Mouse (Mus musculus) ovary, postnatal 14 days (tissue): ENCODE measurements around the gene Ldb3.

ENCODE experiments used
- DNase-seq: peaks from one replicate; pipeline ENCODE4 v3.0.0; 2022; ENCODE audit warnings: low spot score

Ldb3 gene

DNA sequence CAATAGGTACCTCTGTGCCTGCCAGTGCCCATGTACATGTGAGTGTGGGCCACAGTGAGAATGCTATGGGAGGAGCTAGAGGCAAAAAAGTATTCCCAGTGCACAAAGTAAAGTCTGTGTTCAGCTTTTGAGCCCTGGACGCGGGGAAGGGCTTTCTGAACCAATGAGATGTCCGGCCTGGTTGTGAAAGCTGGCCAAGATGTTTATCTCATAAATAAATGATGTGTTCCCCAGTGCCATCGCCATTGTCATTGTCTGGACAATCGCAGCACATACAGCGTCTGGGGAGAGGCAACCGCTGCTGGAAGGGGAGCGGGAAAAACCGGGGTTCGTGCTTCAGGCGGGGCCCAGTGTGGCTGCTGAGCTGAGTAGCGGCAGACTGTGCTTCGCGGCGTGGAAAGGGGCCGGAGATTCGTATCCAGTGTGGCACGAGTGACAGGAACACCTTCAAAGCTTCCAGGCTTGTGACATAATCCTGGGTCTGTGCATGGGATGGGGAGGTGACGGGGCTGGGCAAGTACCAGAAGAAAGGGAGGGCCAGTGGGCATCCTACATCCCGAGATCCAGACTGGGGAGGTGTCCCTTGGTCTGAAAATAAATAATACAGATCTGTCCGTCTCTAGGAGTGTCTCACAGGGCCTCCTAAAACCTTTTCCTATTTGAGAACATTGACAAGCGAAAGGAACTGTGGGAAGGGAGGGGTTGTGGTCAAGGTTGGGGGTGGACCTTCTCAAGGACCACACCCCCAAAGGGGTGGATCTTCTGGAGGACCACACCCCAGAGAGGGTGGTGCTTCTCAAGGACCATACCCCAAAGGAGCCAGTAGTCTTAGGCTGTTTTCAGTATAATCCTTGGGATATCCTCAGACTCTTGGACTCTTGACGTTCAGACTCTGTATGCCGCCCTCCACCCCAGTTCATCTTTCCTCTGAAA lies 2.5 kb upstream of the Ldb3 start:
- DNase-seq = no peak

DNA sequence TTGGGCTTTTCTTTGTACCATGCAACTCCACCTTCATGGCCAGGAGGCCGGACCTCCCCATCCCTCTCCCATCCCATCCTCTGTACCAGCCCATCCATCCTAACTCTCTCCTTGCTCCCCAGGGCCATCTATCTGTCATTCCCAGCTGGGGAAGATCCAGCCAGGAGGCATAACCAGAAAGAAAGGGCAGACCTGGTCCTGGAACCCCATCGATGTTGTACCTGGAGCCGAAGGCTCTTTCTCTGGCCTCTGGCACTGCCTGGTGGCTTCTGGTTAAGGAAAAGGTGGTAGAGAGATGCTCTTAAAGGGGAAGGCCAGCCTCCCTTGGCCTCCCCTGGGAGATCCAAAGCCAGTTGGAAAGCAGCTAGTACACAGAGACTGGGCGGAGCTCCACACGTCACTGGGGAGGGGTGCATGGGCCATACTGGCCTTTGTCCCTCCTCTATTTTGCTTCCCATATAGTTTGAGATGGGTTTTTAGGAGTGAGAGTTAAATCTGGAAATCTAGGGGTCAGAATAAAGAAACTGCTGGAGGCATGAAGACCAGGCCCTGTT lies 1.6 kb upstream of the Ldb3 start:
- no peak for DNase-seq

DNA sequence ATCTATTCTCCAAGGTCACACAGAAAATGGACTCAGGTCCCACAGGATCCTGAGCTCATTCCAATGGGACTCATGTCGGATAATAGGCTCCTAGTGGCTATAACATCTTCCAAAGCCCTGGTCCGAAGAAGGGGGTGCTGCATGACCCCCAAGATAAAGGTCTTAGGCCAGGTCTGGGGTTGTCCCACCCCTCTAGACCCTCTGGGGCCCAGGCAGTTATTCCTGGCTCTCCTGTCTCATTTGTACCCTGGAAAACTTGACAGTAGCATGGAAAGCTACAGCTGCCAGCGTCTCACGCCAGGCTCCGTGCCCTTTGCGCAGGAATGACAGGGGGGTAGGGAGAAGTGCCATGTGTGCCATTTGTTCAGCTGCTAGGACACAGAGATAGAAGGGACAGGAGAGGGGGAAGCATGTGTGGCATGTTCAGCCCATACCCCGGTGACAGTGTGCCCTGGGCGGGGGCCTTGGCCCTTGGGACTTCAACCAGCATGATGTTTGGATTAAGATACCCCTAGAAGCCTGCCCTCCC lies 767 bp upstream of the Ldb3 start:
- no peak for DNase-seq

DNA sequence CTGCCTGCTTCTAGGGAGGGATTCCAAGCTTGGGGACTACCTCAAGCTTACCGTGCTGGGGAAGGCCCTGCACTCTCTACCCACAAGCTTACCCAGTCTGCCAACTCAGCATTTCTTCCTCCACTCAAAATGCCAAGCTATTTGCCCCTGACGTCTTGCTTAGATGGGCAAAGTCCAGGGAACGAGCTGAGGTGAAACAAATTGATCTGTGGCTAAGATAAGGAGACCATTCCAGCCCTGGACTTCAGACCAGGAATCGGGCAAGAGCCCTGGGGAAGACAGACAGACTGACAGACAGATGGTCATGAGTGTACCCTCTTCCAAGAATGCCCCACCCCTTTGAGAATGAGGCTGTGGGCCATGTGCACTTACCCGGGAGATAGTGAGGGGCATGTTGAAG lies 477 bp downstream of the Ldb3 start:
- DNase-seq = no peak

DNA sequence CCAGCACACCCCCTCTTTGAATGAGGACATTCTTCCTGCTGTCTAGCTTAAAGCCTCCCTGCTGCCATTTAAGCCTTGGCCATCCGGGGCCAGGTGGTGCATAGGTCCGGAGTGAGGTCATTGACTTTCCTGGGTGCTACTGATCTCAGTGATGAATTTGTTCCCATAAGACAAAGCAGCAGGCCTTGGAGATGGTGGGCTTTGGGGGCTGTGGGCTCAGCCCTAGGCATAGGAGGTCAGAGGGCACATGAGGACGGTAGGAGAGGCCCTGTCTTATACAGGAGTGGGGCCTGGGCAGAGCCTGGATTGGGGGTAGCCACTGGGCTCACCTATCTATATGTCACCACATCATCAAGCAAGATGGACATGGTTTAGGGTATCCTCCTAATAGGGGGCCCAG lies 1.6 kb downstream of the Ldb3 start:
- DNase-seq = no peak

DNA sequence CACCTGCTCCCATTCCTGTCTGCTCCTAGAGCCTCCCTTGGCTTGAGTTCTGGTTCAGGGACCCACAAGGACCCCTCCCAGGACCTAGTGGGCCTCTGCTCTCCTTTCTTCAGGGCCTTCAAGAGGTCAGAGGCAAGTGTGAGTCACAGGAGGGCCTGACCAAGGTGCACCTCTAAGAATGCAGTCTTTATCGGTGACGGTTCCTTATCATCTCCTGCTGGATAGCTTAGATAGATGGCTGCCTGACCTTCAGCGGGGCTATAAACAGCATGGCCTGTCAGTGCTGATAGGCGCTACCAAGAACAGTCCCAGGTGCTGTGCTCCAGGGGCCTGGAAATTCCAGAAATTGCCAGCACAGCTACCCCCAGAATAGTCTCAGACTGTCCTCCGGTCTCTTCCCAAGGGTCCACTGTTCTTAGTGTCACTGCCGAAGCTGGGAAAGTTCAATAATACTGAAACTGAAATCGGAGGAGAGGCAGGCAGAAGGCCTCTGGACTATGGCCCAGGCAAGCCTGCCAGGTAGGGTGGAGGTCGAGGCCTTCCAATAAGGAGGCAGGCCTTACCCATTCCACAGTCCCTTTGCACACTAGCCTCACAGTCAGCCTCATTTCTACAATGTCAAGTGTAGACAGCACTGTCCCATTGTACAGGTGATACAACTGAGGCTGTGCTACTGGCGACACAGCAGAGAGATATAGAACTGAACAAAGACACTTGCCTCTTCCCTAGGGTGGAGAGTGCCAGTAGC lies 3.0 kb downstream of the Ldb3 start:
- DNase-seq = no peak

DNA sequence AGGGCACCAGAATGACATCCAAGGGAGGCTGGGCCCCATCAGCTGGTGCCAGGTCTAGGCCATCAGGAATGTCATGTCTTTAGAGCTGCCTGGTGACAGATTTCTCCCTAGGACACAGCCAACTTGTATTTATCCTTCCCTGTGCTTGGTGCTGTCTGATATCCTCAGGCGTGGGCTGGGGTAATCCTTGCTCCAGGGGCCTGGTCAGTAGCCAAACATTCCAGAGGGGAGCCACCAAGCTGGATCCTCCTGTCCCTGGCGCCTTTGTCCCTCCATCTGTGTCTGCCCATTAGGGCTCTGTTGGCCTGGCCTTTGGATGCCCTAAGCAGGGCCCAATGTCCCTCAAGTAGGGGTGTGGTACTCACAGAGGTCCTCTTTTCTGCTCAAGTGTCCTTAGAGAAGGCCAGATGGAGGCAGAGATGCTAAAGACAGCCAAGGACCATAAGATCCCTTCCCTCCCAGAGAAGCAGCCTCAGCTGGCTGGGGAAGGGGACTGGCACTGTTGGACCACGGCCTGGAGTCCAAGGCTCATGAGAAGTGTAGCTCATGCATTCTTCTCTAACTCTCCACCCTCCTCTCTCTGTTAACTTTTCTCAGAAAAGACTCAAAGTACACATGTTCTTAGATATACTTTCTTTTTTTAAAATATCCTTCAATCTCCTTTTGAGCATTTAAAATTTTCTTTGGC lies 5.6 kb downstream of the Ldb3 start:
- no peak for DNase-seq

DNA sequence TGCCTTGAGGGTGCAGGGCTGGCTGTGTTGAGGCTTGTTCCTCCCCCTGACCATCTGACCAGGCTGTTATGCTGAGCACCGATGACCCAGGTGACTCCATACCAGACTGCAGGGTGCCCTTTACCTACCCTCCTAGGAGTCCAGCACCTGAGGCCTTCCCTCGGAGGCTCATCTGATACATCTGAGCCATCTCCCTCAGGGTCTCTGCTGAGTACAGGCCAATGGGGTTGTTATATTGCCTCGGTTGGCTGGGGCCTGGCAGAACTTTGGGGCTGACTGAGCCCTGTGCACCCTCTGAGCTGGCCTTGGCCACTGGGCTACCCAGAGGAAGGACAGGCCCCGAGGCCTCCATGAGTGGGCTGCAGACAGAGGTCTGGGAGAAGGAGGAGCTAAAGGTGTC lies 11.6 kb downstream of the Ldb3 start:
- DNase-seq = no peak

DNA sequence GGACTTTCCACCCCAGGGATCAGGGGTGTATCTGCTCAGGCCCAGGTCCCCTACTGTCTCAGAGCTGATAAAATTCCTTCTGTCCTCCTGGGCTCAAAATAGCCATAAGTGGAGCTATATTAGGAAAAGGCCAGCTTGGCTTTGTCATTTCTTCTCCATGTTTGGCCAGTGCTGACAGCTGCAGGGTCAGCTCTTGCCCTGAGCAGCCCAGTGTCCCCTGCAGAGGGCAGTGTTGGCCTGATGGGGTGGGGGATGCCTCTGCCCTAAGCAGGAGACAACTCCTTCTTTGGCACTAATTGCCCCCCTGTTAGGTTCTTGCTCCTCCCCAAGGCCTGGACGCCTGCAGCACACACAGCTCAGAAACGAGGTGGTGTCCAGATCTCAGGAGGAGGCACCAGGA lies 14.4 kb downstream of the Ldb3 start:
- no peak for DNase-seq

DNA sequence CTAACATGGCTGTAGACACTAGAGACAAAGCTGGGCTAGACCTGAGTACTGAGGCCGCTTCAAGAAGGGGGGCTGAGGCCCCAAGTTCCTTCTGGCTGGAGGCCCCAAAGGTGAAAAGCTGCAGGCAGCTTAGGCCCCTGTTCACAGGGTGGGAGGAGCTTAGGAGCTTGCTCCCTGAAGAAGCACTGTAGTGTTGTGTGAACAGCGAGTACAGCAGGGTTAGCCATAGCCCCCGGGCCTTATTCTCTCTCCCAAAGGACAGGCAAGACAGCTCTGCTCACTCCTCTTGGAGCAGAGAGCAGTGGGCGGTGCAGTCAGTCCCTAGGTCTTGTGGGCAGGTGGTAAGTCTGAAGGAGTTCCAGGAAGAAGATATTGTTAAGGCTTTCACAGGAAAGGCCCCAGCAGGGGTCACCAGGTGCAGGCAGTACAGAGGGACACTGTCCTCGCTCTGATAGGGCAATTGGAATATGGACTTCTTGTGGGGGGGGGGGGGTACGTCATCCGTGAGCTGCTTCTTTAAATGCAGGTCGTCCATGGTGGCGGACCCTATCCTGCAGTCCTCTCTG lies 15.1 kb downstream of the Ldb3 start:
- DNase-seq = no peak

DNA sequence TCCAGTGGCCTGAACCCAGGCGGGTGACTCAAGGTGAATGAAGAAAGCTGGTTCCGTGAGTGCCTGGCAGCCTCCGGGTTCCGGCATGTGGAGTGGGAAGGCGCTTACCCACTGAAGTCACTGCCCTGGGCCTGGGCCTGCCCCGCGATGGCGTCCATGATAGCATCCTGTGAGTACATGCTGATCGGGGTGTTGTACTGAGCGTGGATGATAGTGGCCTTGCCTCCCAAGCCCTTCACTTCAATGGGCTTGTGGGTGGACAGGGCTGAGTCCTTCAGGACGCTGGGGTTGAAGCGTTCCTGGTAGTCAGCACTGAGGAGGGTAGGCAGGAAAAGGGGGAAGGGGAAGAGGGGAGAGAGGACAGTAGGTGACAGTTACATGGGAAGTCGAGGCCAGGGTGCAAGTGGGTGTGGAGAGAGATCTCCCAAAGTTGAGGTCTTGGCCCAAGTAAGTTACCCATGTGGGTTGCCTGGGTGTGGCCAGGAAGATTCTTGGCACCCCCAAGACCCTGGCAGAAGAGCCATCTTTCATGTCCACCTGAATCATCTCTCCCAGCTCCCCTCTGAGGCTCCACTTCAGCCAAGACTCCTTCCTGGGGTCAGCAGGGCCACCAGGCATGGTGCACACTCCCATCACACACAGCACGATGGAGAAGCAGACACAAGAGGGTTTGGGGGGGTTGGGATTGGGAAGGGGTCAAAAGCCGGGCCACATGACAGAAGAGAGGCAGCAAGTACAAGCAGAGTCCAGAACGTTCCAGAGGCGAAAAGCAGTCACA lies 16.7 kb downstream of the Ldb3 start:
- DNase-seq = no peak

DNA sequence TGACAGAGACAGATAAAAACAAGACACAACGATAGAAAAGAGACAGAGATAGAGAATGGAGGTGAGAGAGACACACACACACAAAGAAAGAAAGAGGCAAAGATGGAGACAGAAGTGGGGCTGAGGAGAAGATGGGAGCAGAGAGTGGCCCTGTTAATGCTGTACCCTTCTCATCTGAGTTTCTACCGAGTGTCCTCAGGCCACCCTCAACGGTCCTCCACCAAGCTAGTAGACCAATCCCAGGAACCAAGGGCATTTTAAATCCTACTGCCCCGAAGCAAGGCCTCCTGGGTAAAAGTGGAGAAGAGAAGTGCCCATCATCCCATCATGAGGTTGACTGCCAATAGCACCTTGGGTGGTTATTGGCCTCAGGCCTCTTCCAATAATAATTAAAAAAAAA lies 17.6 kb downstream of the Ldb3 start:
- DNase-seq = no peak

DNA sequence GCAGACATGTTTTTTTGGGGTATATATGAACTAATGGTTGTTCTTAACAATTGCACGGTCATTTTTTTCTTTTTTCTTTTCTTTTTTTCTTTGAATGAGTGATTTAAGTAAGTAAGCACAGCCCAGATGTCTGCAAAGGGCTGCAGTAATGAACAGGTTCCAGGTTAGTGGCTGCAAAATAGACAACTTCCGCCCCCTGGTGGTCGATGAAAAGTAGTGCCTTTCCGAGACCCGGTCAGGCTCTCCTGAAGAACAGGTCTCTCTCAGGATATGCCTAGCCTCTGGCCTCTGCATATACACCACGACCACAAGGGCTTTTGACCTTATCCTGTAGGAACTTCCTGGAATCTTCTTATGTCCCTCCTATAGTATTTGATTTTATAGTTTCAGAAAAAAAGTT lies 18.2 kb downstream of the Ldb3 start:
- peak; percentile 74 for DNase-seq

DNA sequence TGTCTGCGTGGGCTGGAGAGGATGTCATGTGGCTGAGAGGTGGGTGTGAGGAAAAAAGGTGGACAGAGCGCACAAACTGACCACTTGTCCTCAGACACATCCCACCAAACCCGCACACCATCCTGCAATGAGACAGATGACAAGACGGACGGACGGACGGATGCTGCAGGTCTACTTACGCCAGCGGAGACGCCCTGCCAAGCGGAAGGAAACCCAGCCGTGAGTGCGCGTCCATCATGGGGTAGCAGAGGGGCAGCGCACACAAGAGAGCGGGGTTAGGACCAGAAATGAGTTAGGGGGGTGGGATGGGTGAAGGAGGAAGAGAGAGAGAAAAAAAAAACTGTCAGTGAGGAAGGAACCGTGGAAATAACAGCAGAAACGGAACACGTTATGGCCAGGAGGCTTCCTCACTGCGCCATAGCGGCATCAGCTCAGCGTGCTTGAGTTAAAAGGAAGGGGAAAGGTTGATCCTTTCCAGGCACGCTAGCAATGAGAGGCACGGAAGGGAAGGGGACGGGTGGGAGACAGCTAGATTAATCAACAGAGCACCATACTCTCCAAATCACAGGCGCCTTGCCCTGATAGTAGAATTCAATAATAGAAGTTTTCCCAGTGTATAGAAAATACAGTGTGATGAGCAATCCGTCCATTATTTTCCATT lies 18.8 kb downstream of the Ldb3 start:
- no peak for DNase-seq

DNA sequence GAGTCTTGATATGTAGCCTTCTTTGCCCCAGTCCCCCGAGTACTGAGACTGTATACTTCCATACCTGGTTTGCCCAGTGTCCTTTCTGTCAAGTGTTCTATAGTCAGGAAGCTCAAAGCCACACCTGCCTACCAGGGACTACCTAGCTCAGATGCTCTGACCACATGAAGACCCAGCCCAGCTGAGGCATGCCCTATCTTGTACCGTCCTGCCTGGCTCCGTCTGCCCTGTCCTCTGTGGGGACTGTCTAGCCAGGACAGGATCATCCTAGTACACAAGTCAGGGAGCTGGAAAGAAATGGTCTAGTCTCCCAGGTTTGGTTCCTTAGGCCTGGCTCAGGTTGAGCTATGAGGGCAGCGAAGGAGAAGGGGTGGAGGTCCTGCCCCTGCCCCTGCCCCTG lies 19.9 kb downstream of the Ldb3 start:
- DNase-seq = no peak

DNA sequence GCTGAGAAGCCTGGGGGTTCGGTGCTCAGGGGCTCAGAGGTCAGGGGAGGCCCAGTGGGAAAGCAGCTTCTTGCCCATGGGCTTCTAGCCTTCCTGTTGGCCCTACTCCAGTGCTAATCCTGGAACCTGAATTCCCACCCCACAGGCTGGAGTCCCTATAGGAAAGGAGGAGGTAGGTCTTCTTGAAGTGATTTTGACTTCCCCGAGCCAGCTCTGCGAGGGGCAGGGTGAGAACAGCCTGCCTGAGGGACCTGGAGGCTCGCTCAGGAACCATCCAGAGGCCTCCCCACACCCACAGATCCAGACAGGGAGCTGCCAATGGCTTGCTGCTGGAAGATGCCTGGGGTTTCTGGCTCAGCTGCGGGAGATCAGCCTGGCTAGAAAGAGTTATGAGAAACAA lies 20.8 kb downstream of the Ldb3 start:
- DNase-seq = no peak

DNA sequence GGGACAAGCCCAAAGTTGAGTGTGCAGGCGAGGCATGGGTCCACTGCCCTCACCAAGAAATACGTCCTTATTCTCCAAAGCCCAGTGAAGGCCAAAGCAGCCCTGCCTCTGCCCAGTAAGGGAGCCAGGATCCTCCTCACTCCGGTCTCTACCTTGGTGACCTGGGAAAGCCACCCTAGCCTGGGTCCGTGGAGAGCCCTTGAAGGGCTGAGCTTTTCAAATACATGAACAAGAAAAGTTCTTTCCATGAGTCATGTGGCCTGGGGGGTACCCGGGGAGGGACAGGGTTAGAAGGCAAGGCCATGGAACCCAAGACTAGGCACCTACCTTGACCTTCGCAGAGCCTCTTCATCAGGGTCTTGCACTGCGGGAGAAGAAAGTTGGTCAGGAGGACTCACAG lies 22.0 kb downstream of the Ldb3 start:
- no peak for DNase-seq

DNA sequence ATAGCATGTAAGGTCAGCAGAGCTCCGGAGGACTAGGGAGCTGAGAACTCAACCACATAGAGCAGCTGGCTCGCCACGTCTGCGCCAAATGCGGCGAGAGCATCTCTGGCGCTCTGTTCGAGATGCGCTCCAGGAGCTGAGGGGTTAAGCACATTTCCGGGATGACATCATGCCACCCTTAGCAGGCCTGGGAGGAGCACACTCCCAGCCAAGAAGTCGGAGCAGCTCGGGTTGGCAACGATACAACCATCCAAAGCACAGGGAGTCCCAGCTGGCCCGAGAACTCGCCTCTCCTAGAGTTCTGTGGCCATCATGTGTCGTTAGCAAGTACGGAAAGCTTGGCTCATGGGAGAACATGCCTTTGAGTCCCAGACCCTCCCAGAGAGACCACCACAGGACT lies 22.8 kb downstream of the Ldb3 start:
- no peak for DNase-seq

DNA sequence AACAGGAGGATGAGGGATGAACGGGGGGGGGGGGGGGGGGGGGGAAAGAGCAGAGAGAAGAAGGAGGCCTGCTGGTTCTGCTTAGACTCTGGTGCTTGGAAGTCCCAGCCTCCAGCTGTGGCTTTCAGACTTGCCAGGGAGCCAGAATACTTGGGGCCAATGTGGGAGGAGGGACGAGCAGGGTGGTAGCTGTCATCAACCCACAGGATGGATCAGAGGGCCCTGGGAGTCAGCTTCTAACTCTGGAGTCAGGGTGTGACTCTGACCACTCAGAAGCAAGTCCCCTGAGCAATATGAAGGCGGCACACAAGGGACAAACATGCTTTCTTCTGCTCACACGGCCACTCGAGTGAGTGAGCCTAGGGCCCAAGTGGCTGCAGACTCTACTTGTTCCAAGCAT lies 23.8 kb downstream of the Ldb3 start:
- no peak for DNase-seq

DNA sequence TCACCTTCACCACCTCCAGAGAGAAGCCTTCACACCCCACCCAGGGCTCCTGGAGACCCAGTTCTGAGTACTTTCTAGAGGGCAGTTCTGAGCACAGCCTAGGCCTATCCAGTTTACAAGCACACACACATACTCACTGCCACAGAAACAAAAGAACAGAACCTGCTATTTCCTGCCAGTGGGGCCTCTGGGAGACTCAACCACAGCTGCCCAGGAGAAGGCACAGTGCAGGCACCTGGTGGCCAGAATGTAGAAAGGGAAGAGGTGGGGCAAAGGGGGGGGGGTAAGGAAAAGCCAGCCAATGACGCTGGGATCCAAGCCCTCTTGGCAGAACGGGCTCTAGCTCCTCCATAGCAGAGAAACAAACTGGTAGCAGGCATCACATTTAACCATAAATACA lies 26.1 kb downstream of the Ldb3 start:
- no peak for DNase-seq

DNA sequence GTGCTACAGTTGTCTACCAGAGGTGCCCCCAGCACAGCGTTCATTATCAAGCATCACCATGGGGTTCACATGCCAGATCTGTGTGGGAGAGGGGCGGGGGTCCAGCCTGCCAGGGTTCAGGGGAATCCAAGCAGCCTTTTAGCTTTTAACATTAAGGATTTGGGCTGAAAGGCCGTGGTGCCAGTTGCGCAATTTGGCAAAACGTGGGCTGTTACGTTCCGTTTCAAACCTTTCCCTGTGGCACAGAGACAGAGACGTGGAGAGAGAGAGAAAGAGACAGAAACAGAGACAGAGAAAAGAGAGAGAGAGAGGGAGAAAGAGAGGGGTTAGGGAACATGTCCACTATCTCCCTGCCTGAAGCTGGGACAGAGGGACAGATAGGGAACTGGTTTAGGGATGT lies 26.8 kb downstream of the Ldb3 start:
- DNase-seq = no peak
